Mouse (Mus musculus): ENCODE results near the gene Tmc7. TPM values are rescaled to one million over a fixed set of nuclear protein-coding genes. Genes with fewer than 3 reads are reported as not detected.
A peak's percentile ranks its signal among the peaks of the same experiment; 100 is the strongest.

Gene Tmc7
- polyA plus RNA-seq, 1 experiment from 2014 or later: 6.3 TPM

- Histone ChIP-seq H3K27me3 (peaks cover 4% of the 10 kb centered on the region; the same call in 1 of the 2 replicates), H3K36me3 (no peaks in the 10 kb centered on the region), H3K4me2 (no peak overlapping the region), H3K4me1 (replicated peaks) (no peaks in the 10 kb centered on the region), H3K9ac (no peak overlapping the region), H3K4me3 (no peak overlapping the region), H3K27ac (no peak overlapping the region), H3K9me3 (0 out of 2 replicates have a peak, but pooled peaks cover 4% of the 10 kb centered on the region)
- no peak for ATAC-seq (ENCODE audit: low FRiP score)
- WGBS: 92% methylated on average over 8 of the region's 8 CpGs
Measured at GRCm38 (mm10) chr7:118604842-118605241, 20.3 kb upstream of the Tmc7 start.

GRCm38 (mm10) chr7:118599954-118600631 lies 15.6 kb upstream of the Tmc7 start:
- ATAC-seq (ENCODE audit: low FRiP score): no peak

DNA sequence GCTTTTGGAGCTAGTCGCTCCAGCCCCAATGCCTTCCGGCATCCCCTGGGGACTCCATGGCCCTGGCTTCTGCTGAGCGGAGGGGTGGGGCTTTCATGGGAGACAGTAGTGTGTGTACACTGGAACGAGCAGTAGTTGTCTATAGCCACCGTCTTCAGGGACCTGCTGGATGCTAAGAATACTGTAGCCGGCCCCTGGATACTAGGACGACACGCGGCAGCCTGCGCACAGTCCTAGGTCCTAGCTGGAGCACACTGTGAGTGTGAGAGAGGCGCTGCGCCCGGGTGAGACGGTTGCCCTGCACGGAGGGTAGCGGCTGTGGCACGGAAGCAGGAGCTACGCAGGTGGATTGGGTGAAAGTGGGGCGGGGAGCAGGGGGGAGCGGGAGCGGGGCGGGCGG lies 12.7 kb upstream of the Tmc7 start, which contains the start of gene Tmc5:
Gene Tmc5 (plus strand): TSS at position 97 of the 400 bp plus-strand sequence.
- H3K4me1 ChIP-seq (replicated peaks): peaks cover 52% of the 10 kb centered on the region
- H3K9ac ChIP-seq: peak within 1 kb of the TSS; percentile 26
- no peak within 1 kb of the TSS for H3K27ac ChIP-seq
- no peak for ATAC-seq (ENCODE audit: low FRiP score)
- peak within 1 kb of the TSS; percentile 18 for H3K4me3 ChIP-seq
- no peaks in the 10 kb centered on the region for H3K36me3 ChIP-seq
- peaks cover 36% of the 10 kb centered on the region for H3K27me3 ChIP-seq
- 4% methylated on average over 23 of the region's 23 CpGs for WGBS
- peak within 1 kb of the TSS; percentile 52 for H3K4me2 ChIP-seq
- H3K9me3 ChIP-seq: no peaks in the 10 kb centered on the region

More at GRCm38 (mm10) chr7:118599954-118600631, 15.6 kb upstream of the Tmc7 start:
- no peak overlapping the region for H3K27ac ChIP-seq
- H3K9ac ChIP-seq: no peak overlapping the region
- no peaks in the 10 kb centered on the region for H3K9me3 ChIP-seq
- no peak overlapping the region for H3K4me3 ChIP-seq
- peaks cover 36% of the 10 kb centered on the region for H3K27me3 ChIP-seq
- H3K4me2 ChIP-seq: no peak overlapping the region
- peaks cover 23% of the 10 kb centered on the region for H3K4me1 ChIP-seq (replicated peaks)
- WGBS: 69% methylated on average over 12 of the region's 12 CpGs
- H3K36me3 ChIP-seq: no peaks in the 10 kb centered on the region

DNA sequence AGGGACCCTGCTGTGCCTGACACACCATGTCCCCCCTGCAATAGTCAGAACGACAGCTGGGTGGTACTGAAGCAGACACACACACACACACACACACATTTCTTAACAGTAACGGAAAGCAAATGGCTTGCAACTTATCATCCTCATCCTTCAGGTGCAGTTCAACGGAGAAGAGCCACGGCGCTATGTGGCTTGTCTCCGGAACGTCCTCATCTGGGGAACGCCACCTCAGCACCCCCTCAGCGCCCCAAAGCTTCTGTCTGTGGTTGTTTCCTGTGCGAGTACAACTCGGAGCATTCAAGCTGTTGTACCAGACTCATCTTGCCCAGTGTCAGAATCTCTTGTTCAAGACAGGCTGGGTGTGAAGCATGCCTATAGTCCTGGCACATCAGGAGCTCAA lies 11.7 kb upstream of the Tmc7 start:
- H3K4me1 ChIP-seq (replicated peaks): peaks cover 57% of the 10 kb centered on the region
- H3K9me3 ChIP-seq: no peaks in the 10 kb centered on the region
- no peaks in the 10 kb centered on the region for H3K36me3 ChIP-seq
- 65% methylated on average over 11 of the region's 11 CpGs for WGBS
- ATAC-seq (ENCODE audit: low FRiP score): no peak
- H3K9ac ChIP-seq: no peak overlapping the region
- H3K4me2 ChIP-seq: no peak overlapping the region
- no peak overlapping the region for H3K27ac ChIP-seq
- H3K4me3 ChIP-seq: no peak overlapping the region
- peaks cover 36% of the 10 kb centered on the region for H3K27me3 ChIP-seq

GRCm38 (mm10) chr7:118595228-118595627 lies 10.7 kb upstream of the Tmc7 start:
- H3K4me3 ChIP-seq: no peak overlapping the region
- no peak overlapping the region for H3K9ac ChIP-seq
- H3K4me2 ChIP-seq: peak overlapping the region; percentile 25
- peaks cover 57% of the 10 kb centered on the region for H3K4me1 ChIP-seq (replicated peaks)
- H3K9me3 ChIP-seq: no peaks in the 10 kb centered on the region
- under 1% methylated on average over 14 of the region's 14 CpGs for WGBS
- no peaks in the 10 kb centered on the region for H3K36me3 ChIP-seq
- peaks cover 36% of the 10 kb centered on the region for H3K27me3 ChIP-seq
- peak; percentile 12; the same call in 1 of the 2 replicates for ATAC-seq (ENCODE audit: low FRiP score)
- H3K27ac ChIP-seq: no peak overlapping the region; the same call in 1 of the 2 replicates

- no peak overlapping the region for H3K9ac ChIP-seq
- peak overlapping the region; percentile 89 for H3K27ac ChIP-seq
- peaks cover 30% of the 10 kb centered on the region for H3K27me3 ChIP-seq
- H3K4me1 ChIP-seq (replicated peaks): peaks cover 57% of the 10 kb centered on the region
- no peak; the same call in 1 of the 2 replicates for ATAC-seq (ENCODE audit: low FRiP score)
- 29% methylated on average over 10 of the region's 10 CpGs for WGBS
- no peak overlapping the region for H3K4me3 ChIP-seq
- H3K36me3 ChIP-seq: no peaks in the 10 kb centered on the region
- H3K9me3 ChIP-seq: no peaks in the 10 kb centered on the region
- H3K4me2 ChIP-seq: 0 out of 2 replicates have a peak overlapping the region, but pooled peaks have one; percentile 21
Measured at GRCm38 (mm10) chr7:118594611-118595010, 10.1 kb upstream of the Tmc7 start.

DNA sequence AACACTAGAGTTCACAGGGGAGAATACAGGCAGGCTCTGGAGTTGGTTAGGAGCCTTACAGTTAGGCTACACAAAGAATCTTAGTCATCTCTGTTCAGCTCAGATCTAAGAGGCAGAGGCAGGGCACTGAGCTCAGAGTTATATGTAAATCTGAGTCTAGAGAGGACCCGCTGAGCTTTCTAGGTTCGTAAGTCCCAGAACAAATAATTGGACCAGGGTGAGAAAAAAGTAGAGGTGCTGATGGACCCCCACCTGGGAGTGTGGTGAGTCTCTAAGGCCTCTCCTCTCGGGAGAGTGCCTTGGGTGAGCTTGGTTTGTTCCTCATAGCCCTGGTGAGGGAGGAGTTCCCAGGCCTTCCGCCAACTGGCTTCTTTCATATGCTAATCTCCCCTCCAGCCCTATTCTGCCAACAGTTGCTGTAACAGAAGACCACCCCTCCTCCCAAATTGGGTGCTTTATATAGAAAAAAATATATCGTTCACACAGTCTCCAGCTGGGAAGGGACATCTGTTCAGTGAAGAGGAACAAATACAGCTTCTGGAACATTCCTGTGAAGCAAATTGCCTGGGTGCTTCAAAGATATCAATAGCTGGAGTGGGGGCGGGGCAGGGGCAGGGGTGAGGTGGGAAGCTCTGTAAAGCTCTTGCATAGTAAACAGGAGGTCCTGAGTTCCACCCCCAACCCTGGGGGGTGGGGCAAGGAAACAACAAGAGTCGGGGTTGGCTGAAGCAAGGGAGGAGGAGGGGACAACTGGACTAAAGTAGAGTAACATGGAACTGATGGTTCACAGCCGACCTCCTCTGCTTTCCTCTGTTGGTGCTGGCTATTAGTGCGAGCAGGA lies 9.3 kb upstream of the Tmc7 start:
- ATAC-seq (ENCODE audit: low FRiP score): peak; percentile 87
- H3K9ac ChIP-seq: no peak overlapping the region
- H3K36me3 ChIP-seq: no peaks in the 10 kb centered on the region
- H3K4me3 ChIP-seq: no peak overlapping the region
- H3K4me1 ChIP-seq (replicated peaks): peaks cover 57% of the 10 kb centered on the region
- no peak overlapping the region for H3K4me2 ChIP-seq
- 2% methylated on average over 9 of the region's 9 CpGs for WGBS
- H3K27ac ChIP-seq: peak overlapping the region; percentile 89
- H3K27me3 ChIP-seq: peaks cover 26% of the 10 kb centered on the region
- no peaks in the 10 kb centered on the region for H3K9me3 ChIP-seq

DNA sequence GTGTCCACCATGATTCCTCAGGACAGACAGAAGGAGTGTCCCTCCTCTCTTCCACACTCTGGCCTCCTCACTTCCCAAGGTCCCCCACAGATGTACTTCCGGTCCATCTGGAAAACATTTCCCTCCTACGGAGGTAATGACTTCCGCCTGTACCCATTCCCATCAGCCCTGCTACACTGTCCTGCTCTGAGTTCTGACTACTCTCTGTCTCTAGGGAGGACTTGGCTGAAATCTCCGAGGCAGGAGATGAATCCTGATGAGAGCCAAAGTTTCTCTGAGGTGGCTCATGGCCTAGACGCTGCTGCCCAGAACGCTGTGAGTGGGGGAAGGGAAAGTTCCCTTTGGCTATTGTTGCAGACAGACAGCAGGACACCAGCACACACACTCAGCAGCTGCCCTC lies 7.6 kb upstream of the Tmc7 start:
- no peaks in the 10 kb centered on the region for H3K36me3 ChIP-seq
- peaks cover 48% of the 10 kb centered on the region for H3K4me1 ChIP-seq (replicated peaks)
- peaks cover 12% of the 10 kb centered on the region for H3K27me3 ChIP-seq
- WGBS: 30% methylated on average over 6 of the region's 6 CpGs
- H3K4me2 ChIP-seq: no peak overlapping the region
- no peak overlapping the region for H3K9ac ChIP-seq
- no peaks in the 10 kb centered on the region for H3K9me3 ChIP-seq
- peak overlapping the region; percentile 89 for H3K27ac ChIP-seq
- H3K4me3 ChIP-seq: no peak overlapping the region
- ATAC-seq (ENCODE audit: low FRiP score): no peak

DNA sequence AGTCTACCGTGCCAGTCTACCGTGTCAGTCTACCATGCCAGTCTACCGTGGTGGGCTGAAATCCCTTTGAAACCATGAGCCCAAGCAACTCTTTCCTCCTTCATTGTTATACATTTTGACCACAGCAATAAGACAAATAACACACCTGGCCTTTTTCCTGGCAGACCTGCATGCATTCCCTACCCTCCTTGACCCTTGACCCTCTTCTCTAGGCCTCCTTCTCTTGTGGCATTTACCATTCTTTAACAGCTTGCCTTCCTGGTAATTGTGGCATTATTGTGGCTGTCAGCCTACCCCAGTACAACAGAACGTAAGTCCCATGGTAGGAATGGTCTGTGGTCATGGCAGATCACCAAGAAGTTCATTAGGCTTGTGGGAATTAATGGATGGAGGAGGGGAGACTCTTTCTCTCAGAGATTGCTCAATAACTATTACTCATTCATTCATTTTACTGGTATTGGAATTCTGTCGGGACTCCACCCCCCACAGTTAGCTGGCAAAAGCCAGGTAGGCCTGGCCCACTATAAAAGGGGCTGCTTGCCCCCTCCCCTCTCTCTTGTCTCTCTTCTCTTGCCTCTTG lies 6.3 kb upstream of the Tmc7 start:
- Histone ChIP-seq H3K4me2 (no peak overlapping the region), H3K36me3 (no peaks in the 10 kb centered on the region), H3K9ac (no peak overlapping the region), H3K27me3 (no peaks in the 10 kb centered on the region), H3K9me3 (no peaks in the 10 kb centered on the region), H3K4me3 (no peak overlapping the region), H3K27ac (no peak overlapping the region), H3K4me1 (replicated peaks) (peaks cover 39% of the 10 kb centered on the region)
- ATAC-seq (ENCODE audit: low FRiP score): no peak
- 88% methylated on average over 5 of the region's 5 CpGs for WGBS

GRCm38 (mm10) chr7:118585856-118586255 lies 1.3 kb upstream of the Tmc7 start:
- Histone ChIP-seq H3K9me3 (no peaks in the 10 kb centered on the region), H3K4me2 (no peak overlapping the region), H3K4me3 (no peak overlapping the region), H3K9ac (no peak overlapping the region), H3K36me3 (no peaks in the 10 kb centered on the region), H3K27me3 (0 out of 2 replicates have a peak, but pooled peaks cover 2% of the 10 kb centered on the region), H3K4me1 (replicated peaks) (peaks cover 15% of the 10 kb centered on the region), H3K27ac (no peak overlapping the region)
- ATAC-seq (ENCODE audit: low FRiP score): no peak
- WGBS: 67% methylated on average over 6 of the region's 6 CpGs

GRCm38 (mm10) chr7:118584926-118585325 lies 390 bp upstream of the Tmc7 start:
- H3K9ac ChIP-seq: no peak overlapping the region
- ATAC-seq (ENCODE audit: low FRiP score): peak; percentile 40

GRCm38 (mm10) chr7:118583821-118584220 lies 715 bp downstream of the Tmc7 start:
- H3K4me1 ChIP-seq (replicated peaks): peaks cover 15% of the 10 kb centered on the region
- H3K4me2 ChIP-seq: peak overlapping the region; percentile 79
- no peaks in the 10 kb centered on the region for H3K9me3 ChIP-seq
- WGBS: 17% methylated on average over 7 of the region's 7 CpGs
- no peak overlapping the region for H3K27ac ChIP-seq
- H3K27me3 ChIP-seq: 0 out of 2 replicates have a peak, but pooled peaks cover 2% of the 10 kb centered on the region
- peaks cover 8% of the 10 kb centered on the region; the same call in 1 of the 2 replicates for H3K36me3 ChIP-seq
- ATAC-seq (ENCODE audit: low FRiP score): no peak
- H3K4me3 ChIP-seq: peak overlapping the region; percentile 68
- peak overlapping the region; percentile 88 for H3K9ac ChIP-seq

More at GRCm38 (mm10) chr7:118584926-118585325, 390 bp upstream of the Tmc7 start:
- no peak overlapping the region for H3K27ac ChIP-seq
- H3K4me3 ChIP-seq: peak overlapping the region; percentile 68
- H3K4me2 ChIP-seq: peak overlapping the region; percentile 79
- H3K4me1 ChIP-seq (replicated peaks): peaks cover 15% of the 10 kb centered on the region
- H3K36me3 ChIP-seq: 0 out of 2 replicates have a peak, but pooled peaks cover 2% of the 10 kb centered on the region
- 66% methylated on average over 5 of the region's 5 CpGs for WGBS
- no peaks in the 10 kb centered on the region for H3K9me3 ChIP-seq
- H3K27me3 ChIP-seq: 0 out of 2 replicates have a peak, but pooled peaks cover 2% of the 10 kb centered on the region

Measured in hindbrain, embryonic 13.5 days (tissue).